ENCODE assay signal across 9 mouse cellular contexts in the genomic region with DNA sequence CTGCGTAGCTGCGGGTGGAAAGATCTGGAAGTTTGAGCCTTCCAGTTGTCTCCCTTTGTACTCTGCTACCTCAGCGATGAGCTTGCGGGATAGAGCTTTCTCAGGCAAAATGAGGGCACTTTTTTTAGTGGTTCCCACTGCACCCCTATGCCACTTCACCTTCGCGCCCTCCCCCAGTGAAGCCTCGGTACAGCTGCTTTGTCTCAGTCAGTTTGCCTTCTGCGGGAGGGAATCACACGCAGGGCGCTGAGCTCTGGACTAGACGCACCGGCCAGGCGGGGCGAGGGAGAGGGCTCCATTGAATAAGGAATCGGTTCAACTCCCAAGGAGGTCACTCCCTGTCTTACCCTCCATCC. TPM values are rescaled to one million over a fixed set of nuclear protein-coding genes. Genes with fewer than 3 reads are reported as not detected.
A peak's percentile ranks its signal among the peaks of the same experiment; 100 is the strongest.
DNase-seq lines count a peak whose midpoint lies in the region; ATAC-seq and TF ChIP-seq lines count a peak whose summit lies in the region.
"Had no signal": no experiment of that assay in that cellular context is flagged by ENCODE, and none has a peak within 500 bp of the region (broad histone marks: within the 10 kb centered on the region; RNA-seq: fewer than 3 reads in every experiment).

No protein-coding gene starts in this region.

- ATAC-seq in heart, embryonic 12.5 days (ENCODE audit: insufficient number of reproducible peaks, low FRiP score): peak; percentile 18
- ATAC-seq in embryonic facial prominence, embryonic 15.5 days (ENCODE audit: insufficient number of reproducible peaks, low FRiP score, low TSS enrichment, low read depth): no peak
- ATAC-seq in liver, embryonic 12.5 days: no peak

- no peaks in the 10 kb centered on the region for H3K36me3 ChIP-seq in heart, embryonic 12.5 days
- no peaks in the 10 kb centered on the region for H3K36me3 ChIP-seq in heart, adult 2 months (ENCODE audit: control insufficient read depth, insufficient read depth, low read length)
- H3K36me3 ChIP-seq in ES-Bruce4 (ENCODE audit: control insufficient read depth, insufficient read depth, low read length, poor library complexity, severe bottlenecking): no peaks in the 10 kb centered on the region
- no peaks in the 10 kb centered on the region for H3K36me3 ChIP-seq in embryonic facial prominence, embryonic 15.5 days
- H3K36me3 ChIP-seq in liver, embryonic 12.5 days: no peaks in the 10 kb centered on the region
- H3K36me3 ChIP-seq: G1E had no signal

- no peak overlapping the region for H3K9ac ChIP-seq in heart, embryonic 12.5 days
- H3K9ac ChIP-seq in heart, adult 2 months (ENCODE audit: low read depth, low read length): no peak overlapping the region
- no peak overlapping the region for H3K9ac ChIP-seq in ES-Bruce4 (ENCODE audit: low read depth, poor library complexity, severe bottlenecking)
- no peak overlapping the region for H3K9ac ChIP-seq in embryonic facial prominence, embryonic 15.5 days
- H3K9ac ChIP-seq in liver, embryonic 12.5 days: no peak overlapping the region

- H3K4me1 ChIP-seq in heart, embryonic 12.5 days (replicated peaks): peaks cover 12% of the 10 kb centered on the region
- H3K4me1 ChIP-seq in heart, adult 2 months (ENCODE audit: control insufficient read depth, insufficient read depth, low read length): no peaks in the 10 kb centered on the region
- H3K4me1 ChIP-seq in ES-Bruce4 (ENCODE audit: control insufficient read depth, insufficient read depth, low read length): no peaks in the 10 kb centered on the region
- peaks cover 13% of the 10 kb centered on the region for H3K4me1 ChIP-seq in embryonic facial prominence, embryonic 15.5 days
- no peaks in the 10 kb centered on the region for H3K4me1 ChIP-seq in liver, embryonic 12.5 days

- intact Hi-C loops in heart, adult 2 months (cut with DNase I): no loop called here

- no peak overlapping the region for H3K27ac ChIP-seq in heart, embryonic 12.5 days (ENCODE audit: poor library complexity, severe bottlenecking)
- H3K27ac ChIP-seq in heart, adult 2 months: no peak overlapping the region
- H3K27ac ChIP-seq in ES-Bruce4 (ENCODE audit: insufficient read depth, low read length): no peak overlapping the region
- H3K27ac ChIP-seq in embryonic facial prominence, embryonic 15.5 days (replicated peaks): no peak overlapping the region
- H3K27ac ChIP-seq in liver, embryonic 12.5 days: no peak overlapping the region

- WGBS in heart, embryonic 12.5 days: 2% methylated on average over 15 of the region's 15 CpGs
- WGBS in heart, adult 2 months: 2% methylated on average over 15 of the region's 15 CpGs
- WGBS in embryonic facial prominence, embryonic 15.5 days: 2% methylated on average over 15 of the region's 15 CpGs
- WGBS in liver, embryonic 12.5 days (ENCODE audit: insufficient replicate concordance): 4% methylated on average over 15 of the region's 15 CpGs

- no peaks in the 10 kb centered on the region for H3K79me2 ChIP-seq in heart, adult 2 months (replicated peaks; ENCODE audit: control insufficient read depth, insufficient read depth, low read length)

- no peak for TF ChIP-seq EP300 in heart, adult 2 months (IDR thresholded peaks at IDR 0.05; ENCODE audit: insufficient read depth, low read depth, low read length)
- TF ChIP-seq EP300 in ES-Bruce4 (IDR thresholded peaks at IDR 0.05; ENCODE audit: insufficient read depth, low read depth, low read length): no peak

- peak overlapping the region; percentile 88 for H3K4me2 ChIP-seq in heart, embryonic 12.5 days
- H3K4me2 ChIP-seq in embryonic facial prominence, embryonic 15.5 days (replicated peaks): peak overlapping the region; percentile 90
- H3K4me2 ChIP-seq in liver, embryonic 12.5 days: peak overlapping the region; percentile 46

- 0 out of 2 replicates have a peak, but pooled peaks cover 3% of the 10 kb centered on the region for H3K9me3 ChIP-seq in heart, embryonic 12.5 days (replicated peaks)
- H3K9me3 ChIP-seq in ES-Bruce4 (replicated peaks; ENCODE audit: control insufficient read depth, insufficient read depth, low read length, poor library complexity, severe bottlenecking): no peaks in the 10 kb centered on the region
- no peaks in the 10 kb centered on the region for H3K9me3 ChIP-seq in embryonic facial prominence, embryonic 15.5 days (replicated peaks)
- H3K9me3 ChIP-seq in liver, embryonic 12.5 days (replicated peaks): no peaks in the 10 kb centered on the region

- TF ChIP-seq CTCF in heart, adult 2 months (IDR thresholded peaks at IDR 0.05): no peak
- no peak for TF ChIP-seq CTCF in ES-Bruce4 (IDR thresholded peaks at IDR 0.05; ENCODE audit: low read depth, low read length)

- TF ChIP-seq POLR2A in heart, adult 2 months (IDR thresholded peaks at IDR 0.05; ENCODE audit: insufficient read depth, low read depth, low read length): no peak
- no peak for TF ChIP-seq POLR2A in ES-Bruce4 (IDR thresholded peaks at IDR 0.05; ENCODE audit: insufficient read depth, low read length)

- H3K4me3 ChIP-seq in heart, embryonic 12.5 days: peak overlapping the region; percentile 49
- no peak overlapping the region for H3K4me3 ChIP-seq in heart, adult 2 months
- peak overlapping the region; percentile 58 for H3K4me3 ChIP-seq in ES-Bruce4 (ENCODE audit: low read depth, low read length)
- peak overlapping the region; percentile 46 for H3K4me3 ChIP-seq in embryonic facial prominence, embryonic 15.5 days (replicated peaks)
- no peak overlapping the region for H3K4me3 ChIP-seq in liver, embryonic 12.5 days

- H3K27me3 ChIP-seq in heart, embryonic 12.5 days (replicated peaks): peaks cover 29% of the 10 kb centered on the region
- peaks cover 5% of the 10 kb centered on the region for H3K27me3 ChIP-seq in heart, adult 2 months (ENCODE audit: control insufficient read depth, insufficient read depth, low read length)
- no peaks in the 10 kb centered on the region for H3K27me3 ChIP-seq in ES-Bruce4 (ENCODE audit: control insufficient read depth, insufficient read depth, low read length, poor library complexity, severe bottlenecking)
- H3K27me3 ChIP-seq in embryonic facial prominence, embryonic 15.5 days: peaks cover 24% of the 10 kb centered on the region
- peaks cover 27% of the 10 kb centered on the region for H3K27me3 ChIP-seq in liver, embryonic 12.5 days (replicated peaks)

- DNase-seq in heart, adult 2 months: no peak
- DNase-seq in adrenal gland, adult 2 months: no peak
- DNase-seq in adrenal gland, adult 8-10 months: no peak
- DNase-seq in cerebellum, adult 18-20 months: no peak

RNA-seq across cellular contexts. Expression of gene Ptpro, which starts 0.7 kb away (rescaled TPM):
- 2.0 and 2.1 TPM in 2 replicates for polyA plus RNA-seq in heart, embryonic 12.5 days (2016; fragmentation: Nextera tagmentation; extraction: Ambion mirVana)
- 1 to 10 TPM; 2.0 to 5.1 TPM for total RNA-seq in heart, adult 2 months (2021)
- 2.0 and 2.7 TPM in 2 replicates for polyA plus RNA-seq in heart, adult 2 months (2012; rRNA removed)
- not detected in 2 replicates for polyA plus RNA-seq in ES-Bruce4 (2011; ENCODE audit: insufficient read depth, insufficient read length, low read depth, missing spikeins)
- polyA plus RNA-seq in embryonic facial prominence, embryonic 15.5 days (2015; fragmentation: Nextera tagmentation; extraction: Ambion mirVana): 2.6 and 3.0 TPM in 2 replicates
- 0.49 and 0.51 TPM in 2 replicates for polyA plus RNA-seq in liver, embryonic 12.5 days (2016; fragmentation: Nextera tagmentation; extraction: Ambion mirVana)
- 1 to 10 TPM in 1 of 2 experiments, under 1 TPM in 1; 0.89 to 2.3 TPM for total RNA-seq in adrenal gland, adult 2 months (2021)
- polyA plus RNA-seq in adrenal gland, adult 2 months (2012; rRNA removed): 0.99 and 1.1 TPM in 2 replicates
- total RNA-seq in adrenal gland, adult 8-10 months (2022): 1 to 10 TPM; 1.5 to 3.4 (median 2.2) TPM
- polyA plus RNA-seq: G1E had no signal

Comparison
In these comparisons a context has a peak if more than half of its experiments do, and no peak if none do; other contexts are left out.
1. H3K4me3 ChIP-seq: peak in heart, embryonic 12.5 days (single experiment), ES-Bruce4 (single experiment) and embryonic facial prominence, embryonic 15.5 days (single experiment); none in heart, adult 2 months (single experiment) and liver, embryonic 12.5 days (single experiment).
2. Peak in every context shown above with its lines, with median percentiles within 50 percentile points of each other: H3K4me2 ChIP-seq.